Mouse (Mus musculus) heart, embryonic 11.5 days (tissue): Measurements from ENCODE around the gene Fgf22. TPM values are rescaled to one million over a fixed set of nuclear protein-coding genes. Genes with fewer than 3 reads are reported as not detected.

Source experiments
- ATAC-seq: fragments of 200-750 bp; cut with Nextera tagmentation; replicated peaks from 2 replicates; pipeline ENCODE4 v1.8.0; 2017; ENCODE audit warnings: moderate library complexity; ENCODE audit not compliant: insufficient number of reproducible peaks, low FRiP score, low TSS enrichment
- H3K27ac ChIP-seq: fragments of 300-500 bp; sonication (generic); 2 replicates; pipeline ENCODE4 v1.5.1; 2014; ENCODE audit warnings: mild to moderate bottlenecking, low read depth, low read length
- H3K27me3 ChIP-seq: fragments of 300-500 bp; sonication (generic); 2 replicates; pipeline ENCODE4 v1.6.1; 2014; ENCODE audit warnings: mild to moderate bottlenecking, low read length, mixed read lengths; ENCODE audit not compliant: control insufficient read depth, insufficient read depth
- H3K36me3 ChIP-seq: fragments of 300-500 bp; sonication (generic); 2 replicates; pipeline ENCODE4 v1.6.1; 2014; ENCODE audit warnings: mild to moderate bottlenecking, low read length, moderate library complexity, mixed read lengths; ENCODE audit not compliant: control insufficient read depth, insufficient read depth
- H3K4me1 ChIP-seq: fragments of 300-500 bp; sonication (generic); 2 replicates; pipeline ENCODE4 v1.6.1; 2014; ENCODE audit warnings: low read length; ENCODE audit not compliant: control insufficient read depth, insufficient read depth
- H3K4me2 ChIP-seq: fragments of 300-500 bp; sonication (generic); 2 replicates; pipeline ENCODE4 v1.6.1; 2014; ENCODE audit warnings: mild to moderate bottlenecking, moderate library complexity
- H3K4me3 ChIP-seq: fragments of 300-500 bp; sonication (generic); 2 replicates; pipeline ENCODE4 v1.5.1; 2014; ENCODE audit warnings: low read depth, low read length
- H3K9ac ChIP-seq: fragments of 300-500 bp; sonication (generic); 2 replicates; pipeline ENCODE4 v1.6.1; 2014; ENCODE audit warnings: mild to moderate bottlenecking, low read depth, low read length, moderate library complexity
- H3K9me3 ChIP-seq: fragments of 300-500 bp; sonication (generic); replicated peaks from 2 replicates; pipeline ENCODE4 v1.6.1; 2016; ENCODE audit warnings: low read length; ENCODE audit not compliant: control insufficient read depth
- WGBS: fragments of 180-500 bp; shearing (Covaris S2); extraction: QIAGEN DNeasy Blood & Tissue Kit; methylation state at CpG from one replicate; pipeline ENCODE4 v1.1.7; 2014; ENCODE audit not compliant: insufficient replicate concordance; 5-methylcytosine and 5-hydroxymethylcytosine counted together
- polyA plus RNA-seq: library from polyadenylated mRNA; unstranded; fragments of >200 nt; fragmentation: Nextera tagmentation; extraction: Ambion mirVana; gene quantifications from 2 replicates; pipeline ENCODE4 v1.2.1, GENCODE M21; 2014

Fgf22 gene
- polyA plus RNA-seq, 1 experiment from 2014 or later, result 0.26 TPM

DNA sequence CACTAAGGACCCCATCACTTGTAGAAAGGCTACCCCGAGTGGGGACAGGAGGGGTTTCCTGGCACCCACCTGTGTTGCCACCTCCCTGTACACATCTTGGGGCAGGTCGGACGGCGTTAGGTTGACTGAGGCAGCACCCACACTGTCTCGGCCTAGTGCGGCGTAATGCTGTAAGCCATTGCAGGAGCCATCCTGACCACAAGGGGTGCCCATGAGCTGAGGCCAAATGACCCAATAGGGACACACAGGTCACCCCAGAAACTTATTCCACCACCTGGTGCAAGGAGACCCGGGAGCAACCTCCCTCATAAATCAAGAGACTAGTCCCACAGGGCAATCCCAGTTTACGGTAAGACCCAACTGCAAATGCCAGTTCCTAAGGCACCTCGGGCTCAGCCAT lies 16.6 kb upstream of the Fgf22 start:
- Histone ChIP-seq H3K36me3 (peaks cover 78% of the 10 kb centered on the region), H3K27me3 (peaks cover 24% of the 10 kb centered on the region), H3K9ac (no peak overlapping the region), H3K4me1 (peaks cover 3% of the 10 kb centered on the region; the same call in 1 of the 2 replicates), H3K4me3 (no peak overlapping the region), H3K4me2 (no peak overlapping the region), H3K27ac (no peak overlapping the region), H3K9me3 (peaks cover 58% of the 10 kb centered on the region)
- 93% methylated on average over 10 of the region's 10 CpGs for WGBS
- ATAC-seq, result no peak

DNA sequence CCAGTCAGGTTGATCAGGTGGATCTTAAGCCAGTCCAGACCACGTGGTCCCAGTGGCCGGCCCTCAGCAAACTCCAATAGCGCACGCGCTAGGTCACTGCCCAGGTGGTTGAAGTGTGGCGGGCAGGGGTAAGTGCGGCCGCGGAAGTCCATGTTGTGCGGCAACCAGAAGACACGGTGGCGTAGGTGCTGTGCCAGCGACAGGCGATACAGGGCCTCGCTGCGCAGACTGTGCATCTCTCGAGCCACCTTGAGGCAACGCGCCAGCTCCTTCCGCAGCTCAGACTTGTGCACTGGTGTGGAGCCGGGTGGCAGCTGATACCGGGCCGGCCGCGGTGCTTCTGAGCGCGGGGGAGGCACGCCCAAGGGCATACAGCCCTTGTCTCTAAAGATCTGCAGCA lies 15.6 kb upstream of the Fgf22 start:
- 96% methylated on average over 28 of the region's 28 CpGs for WGBS
- H3K9me3 ChIP-seq, result peaks cover 58% of the 10 kb centered on the region

DNA sequence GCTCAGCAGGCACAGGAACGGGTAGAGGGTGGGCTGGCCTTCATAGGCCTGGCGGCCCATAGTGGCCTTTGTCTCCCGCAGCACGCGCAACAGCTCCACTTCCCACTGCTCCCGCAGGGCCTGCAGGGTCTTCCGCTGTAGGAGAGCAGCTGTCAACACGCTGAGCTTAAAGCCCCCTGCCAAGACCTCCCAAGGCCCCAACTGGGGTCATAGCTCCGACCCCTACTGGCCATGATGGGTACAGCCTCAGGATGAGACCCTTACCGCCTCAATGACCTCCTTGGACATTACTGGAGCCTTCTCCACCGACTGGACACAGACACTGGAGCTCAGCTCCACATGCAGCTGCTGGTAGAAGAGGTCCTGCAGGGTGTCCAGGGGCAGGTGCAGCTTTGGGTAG lies 14.0 kb upstream of the Fgf22 start:
- WGBS, result 75% methylated on average over 11 of the region's 11 CpGs
- Histone ChIP-seq H3K9me3 (peaks cover 51% of the 10 kb centered on the region), H3K4me3 (0 out of 2 replicates have a peak overlapping the region, but pooled peaks have one; percentile 8), H3K27me3 (peaks cover 10% of the 10 kb centered on the region), H3K9ac (no peak overlapping the region), H3K27ac (no peak overlapping the region), H3K36me3 (peaks cover 75% of the 10 kb centered on the region), H3K4me1 (peaks cover 7% of the 10 kb centered on the region), H3K4me2 (no peak overlapping the region)
- no peak for ATAC-seq

More for the DNA sequence above, 15.6 kb upstream of the Fgf22 start:
- H3K4me1 ChIP-seq, result peaks cover 3% of the 10 kb centered on the region; the same call in 1 of the 2 replicates
- H3K27me3 ChIP-seq, result peaks cover 24% of the 10 kb centered on the region
- no peak overlapping the region for H3K9ac ChIP-seq
- ATAC-seq, result no peak
- H3K36me3 ChIP-seq, result peaks cover 79% of the 10 kb centered on the region
- H3K4me3 ChIP-seq, result no peak overlapping the region
- H3K27ac ChIP-seq, result no peak overlapping the region
- no peak overlapping the region for H3K4me2 ChIP-seq

DNA sequence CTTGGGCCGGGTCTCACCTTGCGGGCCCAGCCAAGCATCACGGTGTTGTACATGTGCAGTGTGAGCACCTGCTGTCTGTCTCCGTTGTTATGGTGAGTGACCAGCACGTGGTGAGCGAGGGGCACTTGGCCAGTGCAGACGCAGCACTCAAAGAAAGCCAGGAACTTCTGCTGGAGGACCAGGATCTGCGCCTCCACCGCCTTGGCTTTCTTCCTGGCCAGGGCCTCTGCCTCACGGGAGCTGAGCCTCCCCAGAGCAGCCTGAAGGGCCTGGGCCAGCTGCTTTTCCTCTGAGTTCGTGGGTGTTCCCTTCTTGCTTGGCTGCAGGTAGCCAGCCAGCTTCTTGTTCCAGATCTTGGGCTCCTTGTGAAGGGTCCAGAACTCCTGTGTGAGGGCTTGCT lies 11.7 kb upstream of the Fgf22 start:
- no peaks in the 10 kb centered on the region for H3K27me3 ChIP-seq
- H3K9me3 ChIP-seq, result peaks cover 33% of the 10 kb centered on the region
- H3K9ac ChIP-seq, result no peak overlapping the region
- H3K4me2 ChIP-seq, result no peak overlapping the region
- H3K4me3 ChIP-seq, result no peak overlapping the region
- H3K27ac ChIP-seq, result no peak overlapping the region
- ATAC-seq, result no peak
- H3K4me1 ChIP-seq, result peaks cover 7% of the 10 kb centered on the region
- 88% methylated on average over 11 of the region's 11 CpGs for WGBS
- H3K36me3 ChIP-seq, result peaks cover 52% of the 10 kb centered on the region

DNA sequence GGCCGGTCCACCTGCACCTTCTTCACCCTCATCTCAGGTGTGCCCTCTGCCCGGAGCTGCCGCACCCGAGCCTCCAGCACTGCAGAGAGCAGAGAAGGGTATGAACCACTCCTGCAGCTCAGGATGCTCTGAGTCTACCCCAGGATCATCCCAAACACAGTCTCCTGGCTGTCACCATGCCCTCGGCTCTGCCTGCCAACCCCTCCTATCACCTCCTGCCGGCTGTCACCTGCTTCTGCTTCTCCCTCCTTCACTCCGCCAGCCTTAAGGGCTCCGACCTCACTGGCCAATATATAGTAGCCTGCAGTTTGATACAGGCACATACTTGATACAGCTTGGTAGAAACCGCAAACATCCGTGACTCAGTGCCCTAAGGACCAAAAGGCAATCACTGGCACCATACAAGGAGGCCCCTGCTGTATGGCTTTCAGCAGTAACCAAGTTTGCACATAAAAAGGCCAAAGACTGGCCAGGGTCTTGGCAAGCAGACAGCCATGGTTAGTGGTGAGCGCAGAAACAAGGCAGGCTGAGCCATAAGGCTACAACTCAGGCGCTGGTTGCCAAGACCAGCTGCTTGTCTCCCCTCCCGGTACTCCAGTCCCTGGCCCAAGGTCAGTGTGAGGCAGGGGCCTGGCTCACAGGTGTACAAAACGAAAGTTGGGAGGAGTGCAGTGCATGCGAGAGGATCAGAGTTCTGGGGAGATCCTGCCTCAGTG lies 11.1 kb upstream of the Fgf22 start:
- H3K4me1 ChIP-seq, result peaks cover 7% of the 10 kb centered on the region
- WGBS, result 95% methylated on average over 15 of the region's 15 CpGs
- no peak overlapping the region for H3K4me2 ChIP-seq
- peaks cover 27% of the 10 kb centered on the region for H3K9me3 ChIP-seq
- no peaks in the 10 kb centered on the region for H3K27me3 ChIP-seq
- H3K9ac ChIP-seq, result no peak overlapping the region
- no peak for ATAC-seq
- H3K27ac ChIP-seq, result no peak overlapping the region
- no peak overlapping the region for H3K4me3 ChIP-seq
- H3K36me3 ChIP-seq, result peaks cover 45% of the 10 kb centered on the region

DNA sequence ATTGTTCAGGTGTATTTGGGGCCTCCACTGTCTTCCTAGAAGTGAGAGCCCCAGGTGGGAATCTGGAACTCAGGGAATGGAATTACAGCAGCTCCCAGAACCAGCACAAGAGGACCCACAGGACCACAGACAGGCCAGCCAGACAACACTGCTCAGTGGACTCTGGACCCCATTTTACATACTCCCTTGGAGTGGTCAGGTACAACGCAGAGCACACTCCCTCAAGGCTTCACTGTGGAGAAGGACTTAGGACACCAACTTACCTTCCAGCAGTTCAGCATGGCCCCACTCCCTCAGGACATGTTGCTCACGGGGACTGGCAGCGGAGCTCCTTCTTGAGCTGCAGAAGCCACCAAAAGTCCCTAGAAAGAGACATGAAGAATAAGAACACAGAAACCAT lies 9.5 kb upstream of the Fgf22 start:
- Histone ChIP-seq H3K27ac (no peak overlapping the region), H3K9me3 (peaks cover 10% of the 10 kb centered on the region), H3K4me3 (no peak overlapping the region), H3K4me1 (peaks cover 7% of the 10 kb centered on the region), H3K36me3 (peaks cover 29% of the 10 kb centered on the region), H3K27me3 (no peaks in the 10 kb centered on the region), H3K9ac (no peak overlapping the region), H3K4me2 (peak overlapping the region; percentile 81)
- 92% methylated on average over 3 of the region's 3 CpGs for WGBS
- no peak for ATAC-seq

DNA sequence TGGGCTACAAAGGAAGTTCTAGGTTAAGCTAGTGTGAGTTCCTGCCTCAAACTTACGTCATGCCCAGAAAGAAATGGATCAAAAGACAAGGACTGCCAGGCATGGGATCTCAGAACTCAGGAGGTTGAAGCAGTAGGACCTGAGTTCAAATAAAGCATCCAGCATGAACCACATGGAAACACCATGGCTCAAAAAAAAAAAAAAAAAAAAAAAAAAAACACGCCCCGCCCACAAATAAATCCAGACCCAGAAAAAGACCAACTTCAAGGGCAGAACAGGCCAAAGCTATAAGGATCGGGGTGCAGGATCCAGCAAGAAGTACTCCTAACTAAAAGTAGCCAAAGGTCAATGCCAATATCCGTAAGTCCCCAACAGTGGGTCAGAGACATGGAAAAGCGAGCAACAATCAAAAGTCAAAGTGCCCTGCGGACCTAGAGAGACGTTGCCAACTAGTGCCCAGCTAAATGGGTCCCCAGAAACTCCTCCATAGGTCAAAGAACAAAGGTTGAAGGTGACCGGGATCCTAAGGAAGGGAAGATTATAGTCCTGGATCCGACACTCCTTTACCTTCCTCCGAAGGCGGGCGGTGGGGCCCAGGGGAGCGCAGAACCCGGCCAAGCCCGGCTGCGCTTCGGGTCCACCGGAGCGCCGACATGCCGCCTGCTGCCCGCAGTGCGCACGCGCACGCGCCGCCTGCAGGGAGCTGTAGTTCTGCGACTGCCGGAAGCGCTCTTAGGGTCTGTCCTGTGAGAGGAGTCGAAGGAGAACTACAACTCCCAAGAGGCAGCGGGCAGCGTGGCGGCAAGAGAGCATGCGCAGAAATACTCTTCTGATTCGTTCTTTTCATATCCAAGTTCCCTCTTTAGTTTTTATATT lies 8.7 kb upstream of the Fgf22 start, which contains the start of gene Polrmt:
Gene Polrmt (minus strand): TSS at position 684 of the 876 bp plus-strand sequence.
- ATAC-seq, result peak; percentile 89
- WGBS, result 3% methylated on average over 38 of the region's 38 CpGs
- peak within 1 kb of the TSS; percentile 64 for H3K4me3 ChIP-seq
- H3K36me3 ChIP-seq, result peaks cover 22% of the 10 kb centered on the region
- peaks cover 3% of the 10 kb centered on the region for H3K9me3 ChIP-seq
- peak within 1 kb of the TSS; percentile 41; the same call in 1 of the 2 replicates for H3K27ac ChIP-seq
- no peaks in the 10 kb centered on the region for H3K27me3 ChIP-seq
- peak within 1 kb of the TSS; percentile 73 for H3K9ac ChIP-seq
- peak within 1 kb of the TSS; percentile 81 for H3K4me2 ChIP-seq
- peaks cover 7% of the 10 kb centered on the region for H3K4me1 ChIP-seq

DNA sequence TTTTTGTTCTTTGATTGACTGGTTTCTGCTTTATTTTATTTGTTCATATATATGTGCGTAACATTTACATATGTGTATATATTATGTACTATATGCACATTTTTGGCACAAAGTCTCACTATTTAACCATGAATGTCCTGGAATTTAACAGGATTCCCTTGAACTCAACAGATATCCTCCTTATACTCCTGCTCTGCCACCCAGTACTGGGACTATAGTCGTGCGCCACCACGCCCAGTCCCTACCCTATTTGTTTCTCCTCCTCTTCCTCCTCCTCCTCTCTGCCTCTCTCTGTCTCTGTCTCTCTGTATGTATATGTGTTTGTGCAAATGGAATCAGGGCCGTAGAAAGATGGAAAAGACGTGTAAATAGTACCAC lies 8.1 kb upstream of the Fgf22 start:
- peaks cover 16% of the 10 kb centered on the region for H3K36me3 ChIP-seq
- H3K4me3 ChIP-seq, result no peak overlapping the region; the same call in 1 of the 2 replicates
- no peaks in the 10 kb centered on the region for H3K9me3 ChIP-seq
- 0 out of 2 replicates have a peak overlapping the region, but pooled peaks have one; percentile 35 for H3K27ac ChIP-seq
- H3K27me3 ChIP-seq, result no peaks in the 10 kb centered on the region
- no peak for ATAC-seq
- peak overlapping the region; percentile 81 for H3K4me2 ChIP-seq
- 20% methylated on average over 6 of the region's 6 CpGs for WGBS
- peak overlapping the region; percentile 58; the same call in 1 of the 2 replicates for H3K9ac ChIP-seq
- peaks cover 7% of the 10 kb centered on the region for H3K4me1 ChIP-seq
